Mouse (Mus musculus) liver, adult 2 months (tissue): Measurements from ENCODE around the gene Cog5. TPM values are rescaled to one million over a fixed set of nuclear protein-coding genes. Genes with fewer than 3 reads are reported as not detected.

Experiments
- DNase-seq: peaks from one replicate; pipeline ENCODE4 v3.0.0-alpha.2; 2011; ENCODE audit warnings: low read depth, low spot score; ENCODE audit errors: extremely low read depth
- H3K27ac ChIP-seq: fragments of 200-500 bp; replicated peaks from 2 replicates; pipeline ENCODE4 v1.5.1; 2012; ENCODE audit warnings: low read depth, mild to moderate bottlenecking, control low read depth, inconsistent platforms, low read length; ENCODE audit not compliant: insufficient read depth
- H3K27me3 ChIP-seq: fragments of 200-500 bp; 2 replicates; pipeline ENCODE4 v1.6.1; 2012; ENCODE audit warnings: mild to moderate bottlenecking, moderate library complexity, low read length, inconsistent platforms; ENCODE audit not compliant: control insufficient read depth, insufficient read depth
- H3K36me3 ChIP-seq: fragments of 200-500 bp; 2 replicates; pipeline ENCODE4 v1.6.1; 2012; ENCODE audit warnings: low read length, inconsistent platforms; ENCODE audit not compliant: control insufficient read depth, insufficient read depth
- H3K4me1 ChIP-seq: fragments of 200-500 bp; 2 replicates; pipeline ENCODE4 v1.6.1; 2011; ENCODE audit warnings: low read length; ENCODE audit not compliant: control insufficient read depth, insufficient read depth
- H3K4me3 ChIP-seq: fragments of 200-500 bp; 2 replicates; pipeline ENCODE4 v1.5.1; 2011; ENCODE audit warnings: low read depth, mild to moderate bottlenecking, control low read depth, low read length, moderate library complexity; ENCODE audit not compliant: insufficient read depth
- H3K79me2 ChIP-seq: fragments of 200-500 bp; 2 replicates; pipeline ENCODE4 v1.6.1; 2012; ENCODE audit warnings: inconsistent platforms, mild to moderate bottlenecking, low read length, moderate library complexity; ENCODE audit not compliant: control insufficient read depth, insufficient read depth
- H3K9ac ChIP-seq: fragments of 200-500 bp; 2 replicates; pipeline ENCODE4 v1.6.1; 2012; ENCODE audit warnings: low read depth, mild to moderate bottlenecking, control low read depth, inconsistent platforms, low read length
- CTCF ChIP-seq: fragments of 200-500 bp; IDR thresholded peaks from 2 replicates; pipeline ENCODE4 v1.5.1; 2011; ENCODE audit warnings: low read depth, low read length, control low read depth
- POLR2A ChIP-seq: fragments of 200-500 bp; IDR thresholded peaks from 2 replicates; pipeline ENCODE4 v1.6.1; 2011; ENCODE audit warnings: low read length, control low read depth; ENCODE audit not compliant: insufficient read depth; ENCODE audit errors: extremely low read depth
- WGBS: fragments of 180-500 bp; shearing (Covaris S2); methylation state at CpG from one replicate; pipeline ENCODE4 v1.1.7; 2018; 5-methylcytosine and 5-hydroxymethylcytosine counted together
- polyA plus RNA-seq: library from polyadenylated mRNA; depleted of rRNA; stranded (reverse); fragments of >200 nt; gene quantifications from 2 replicates; pipeline ENCODE4 v1.2.3, GENCODE M21; 2012
- total RNA-seq: library from RNA; depleted of rRNA; stranded (reverse); fragments of >200 nt; gene quantifications from 2 replicates; pipeline ENCODE4 v1.2.3, GENCODE M21; 2014

The Cog5 gene
- total and polyA plus RNA-seq, 2 experiments: 7.6 to 33.5 TPM

GRCm38 (mm10) chr12:31633970-31634342 is 20.7 kb upstream of the Cog5 start:
- Histone ChIP-seq H3K27me3 (no peaks in the 10 kb centered on the region), H3K9ac (peak overlapping the region; percentile 84), H3K36me3 (no peaks in the 10 kb centered on the region), H3K4me3 (peak overlapping the region; percentile 96), H3K4me1 (no peaks in the 10 kb centered on the region), H3K27ac (peak overlapping the region; percentile 29; the same call in 1 of the 2 replicates), H3K79me2 (no peaks in the 10 kb centered on the region)
- TF ChIP-seq CTCF (no peak), POLR2A (no peak)
- WGBS: 19% methylated on average over 13 of the region's 13 CpGs
- DNase-seq: peak; percentile 29

- no peaks in the 10 kb centered on the region for H3K79me2 ChIP-seq
- H3K27me3 ChIP-seq: no peaks in the 10 kb centered on the region
- no peaks in the 10 kb centered on the region for H3K36me3 ChIP-seq
- peak within 1 kb of the TSS; percentile 29; the same call in 1 of the 2 replicates for H3K27ac ChIP-seq
- WGBS: 3% methylated on average over 73 of the region's 73 CpGs
- H3K9ac ChIP-seq: peak within 1 kb of the TSS; percentile 84
- no peak for TF ChIP-seq POLR2A
- no peaks in the 10 kb centered on the region for H3K4me1 ChIP-seq
- no peak for DNase-seq
- peak within 1 kb of the TSS; percentile 96 for H3K4me3 ChIP-seq
Observed at GRCm38 (mm10) chr12:31634343-31635239, 20.1 kb upstream of the Cog5 start, which contains the start of gene Bcap29. Bcap29 (minus strand) TSS chr12:31634658.

GRCm38 (mm10) chr12:31635240-31635607 is 19.4 kb upstream of the Cog5 start:
- Histone ChIP-seq H3K27me3 (no peaks in the 10 kb centered on the region), H3K27ac (no peak overlapping the region), H3K79me2 (no peaks in the 10 kb centered on the region), H3K9ac (no peak overlapping the region), H3K36me3 (no peaks in the 10 kb centered on the region; the same call in none of the 2 replicates), H3K4me1 (no peaks in the 10 kb centered on the region), H3K4me3 (no peak overlapping the region)
- DNase-seq: no peak
- TF ChIP-seq CTCF (no peak), POLR2A (no peak)
- 98% methylated on average over 3 of the region's 3 CpGs for WGBS

GRCm38 (mm10) chr12:31653611-31654010 is 1.1 kb upstream of the Cog5 start:
- Histone ChIP-seq H3K36me3 (peaks cover 3% of the 10 kb centered on the region; the same call in 1 of the 2 replicates), H3K27ac (no peak overlapping the region), H3K79me2 (peaks cover 7% of the 10 kb centered on the region; the same call in 1 of the 2 replicates), H3K27me3 (no peaks in the 10 kb centered on the region), H3K4me1 (peaks cover 3% of the 10 kb centered on the region), H3K9ac (no peak overlapping the region), H3K4me3 (no peak overlapping the region)
- DNase-seq: no peak
- WGBS: 74% methylated on average over 5 of the region's 5 CpGs
- TF ChIP-seq POLR2A (no peak), CTCF (no peak)

GRCm38 (mm10) chr12:31654965-31655477 is 352 bp downstream of the Cog5 start:
- Histone ChIP-seq H3K9ac (peak overlapping the region; percentile 88), H3K36me3 (no peaks in the 10 kb centered on the region), H3K4me3 (peak overlapping the region; percentile 87), H3K4me1 (peaks cover 3% of the 10 kb centered on the region), H3K27me3 (no peaks in the 10 kb centered on the region), H3K27ac (peak overlapping the region; percentile 69), H3K79me2 (peaks cover 7% of the 10 kb centered on the region; the same call in 1 of the 2 replicates)
- DNase-seq: no peak
- peak; percentile 50 for TF ChIP-seq CTCF
- TF ChIP-seq POLR2A: no peak
- under 1% methylated on average over 29 of the region's 29 CpGs for WGBS
